Mouse (Mus musculus): ENCODE measurements around the gene Krt20.

DNA sequence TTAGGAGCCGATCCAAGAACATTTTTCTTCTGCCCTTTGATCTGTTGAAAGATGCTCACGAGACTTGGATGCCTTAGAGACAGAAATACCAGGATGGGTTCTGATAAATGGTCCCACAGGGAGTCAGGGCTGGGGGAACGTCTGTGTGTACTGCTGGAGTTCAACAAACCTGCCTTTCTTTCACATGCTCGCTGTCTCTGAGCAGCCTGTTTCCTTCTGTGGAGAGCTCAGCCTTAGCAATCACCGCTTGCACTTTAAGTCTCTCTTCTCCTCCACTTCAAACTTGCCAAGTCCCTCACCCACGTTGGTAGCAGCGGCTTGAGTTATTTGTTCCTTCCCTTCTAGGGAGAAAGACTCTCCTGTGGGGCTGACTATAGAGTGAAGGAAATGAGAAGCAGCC, 28.4 kb upstream of the Krt20 start:
- TF ChIP-seq CTCF (IDR thresholded peaks at IDR 0.05; ENCODE audit: low read depth, low read length) (no peak), POLR2A (IDR thresholded peaks at IDR 0.05; ENCODE audit: borderline replicate concordance, low read depth, low read length) (no peak)
